Mouse (Mus musculus) limb, embryonic 12.5 days (tissue): ENCODE results near the gene Erc1. TPM values are rescaled to one million over a fixed set of nuclear protein-coding genes. Genes with fewer than 3 reads are reported as not detected.

Experiments
- ATAC-seq: fragments of 200-750 bp; cut with Nextera tagmentation; 2 replicates; pipeline ENCODE4 v1.8.0; 2017; ENCODE audit warnings: low read depth, moderate TSS enrichment; ENCODE audit not compliant: insufficient number of reproducible peaks, insufficient read depth, low FRiP score, low TSS enrichment
- H3K27ac ChIP-seq: fragments of 300-500 bp; sonication (generic); 2 replicates; pipeline ENCODE4 v1.5.1; 2016; ENCODE audit warnings: mild to moderate bottlenecking, moderate library complexity
- H3K27me3 ChIP-seq: fragments of 300-500 bp; sonication (generic); 2 replicates; pipeline ENCODE4 v1.6.1; 2016; ENCODE audit warnings: mild to moderate bottlenecking, moderate library complexity
- H3K36me3 ChIP-seq: fragments of 300-500 bp; sonication (generic); 2 replicates; pipeline ENCODE4 v1.6.1; 2016; ENCODE audit warnings: mild to moderate bottlenecking, moderate library complexity
- H3K4me1 ChIP-seq: fragments of 300-500 bp; sonication (generic); replicated peaks from 2 replicates; pipeline ENCODE4 v1.6.1; 2016
- H3K4me2 ChIP-seq: fragments of 300-500 bp; sonication (generic); 2 replicates; pipeline ENCODE4 v1.6.1; 2016; ENCODE audit warnings: mild to moderate bottlenecking, moderate library complexity
- H3K4me3 ChIP-seq: fragments of 300-500 bp; sonication (generic); replicated peaks from 2 replicates; pipeline ENCODE4 v1.5.1; 2016; ENCODE audit warnings: mild to moderate bottlenecking
- H3K9ac ChIP-seq: fragments of 300-500 bp; sonication (generic); replicated peaks from 2 replicates; pipeline ENCODE4 v1.6.1; 2016; ENCODE audit warnings: mild to moderate bottlenecking, moderate library complexity
- H3K9me3 ChIP-seq: fragments of 300-500 bp; sonication (generic); 2 replicates; pipeline ENCODE4 v1.6.1; 2016; ENCODE audit warnings: mild to moderate bottlenecking, moderate library complexity
- whole genome bisulfite sequencing: fragments of 180-500 bp; shearing (Covaris S2); methylation state at CpG from one replicate; pipeline ENCODE4 v1.1.7; 2016; 5-methylcytosine and 5-hydroxymethylcytosine counted together
- polyA plus RNA-seq: library from polyadenylated mRNA; unstranded; fragments of >200 nt; fragmentation: Nextera tagmentation; extraction: Ambion mirVana; gene quantifications from 2 replicates; pipeline ENCODE4 v1.2.1, GENCODE M21; 2016

Gene Erc1
- polyA plus RNA-seq, 1 experiment from 2014 or later, result 34.6 TPM

DNA sequence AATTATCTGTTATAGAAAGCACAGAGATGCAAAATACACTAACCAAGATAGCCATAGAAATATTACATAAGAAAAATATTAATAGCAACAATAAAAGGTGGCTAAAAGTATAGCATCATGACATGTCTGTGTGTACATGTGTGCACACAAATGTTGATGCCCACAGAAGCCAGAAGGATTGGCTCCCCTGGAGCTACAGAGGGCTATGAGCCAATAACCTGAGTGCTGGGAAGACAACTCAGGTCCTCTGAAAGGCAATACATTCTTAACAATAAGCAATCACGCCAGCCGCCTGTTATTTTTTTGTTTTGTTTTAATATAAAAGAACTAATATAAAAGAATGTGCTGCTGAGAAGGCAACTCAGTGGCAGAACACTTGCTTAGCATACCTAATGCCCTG is 44.7 kb downstream of the Erc1 start:
- Histone ChIP-seq H3K27ac (no peak overlapping the region), H3K27me3 (no peaks in the 10 kb centered on the region), H3K36me3 (no peaks in the 10 kb centered on the region), H3K4me3 (no peak overlapping the region), H3K4me2 (no peak overlapping the region), H3K4me1 (peaks cover 3% of the 10 kb centered on the region; the same call in 1 of the 2 replicates), H3K9ac (no peak overlapping the region), H3K9me3 (no peaks in the 10 kb centered on the region)
- 86% methylated on average over 2 of the region's 2 CpGs for WGBS
- ATAC-seq, result no peak

DNA sequence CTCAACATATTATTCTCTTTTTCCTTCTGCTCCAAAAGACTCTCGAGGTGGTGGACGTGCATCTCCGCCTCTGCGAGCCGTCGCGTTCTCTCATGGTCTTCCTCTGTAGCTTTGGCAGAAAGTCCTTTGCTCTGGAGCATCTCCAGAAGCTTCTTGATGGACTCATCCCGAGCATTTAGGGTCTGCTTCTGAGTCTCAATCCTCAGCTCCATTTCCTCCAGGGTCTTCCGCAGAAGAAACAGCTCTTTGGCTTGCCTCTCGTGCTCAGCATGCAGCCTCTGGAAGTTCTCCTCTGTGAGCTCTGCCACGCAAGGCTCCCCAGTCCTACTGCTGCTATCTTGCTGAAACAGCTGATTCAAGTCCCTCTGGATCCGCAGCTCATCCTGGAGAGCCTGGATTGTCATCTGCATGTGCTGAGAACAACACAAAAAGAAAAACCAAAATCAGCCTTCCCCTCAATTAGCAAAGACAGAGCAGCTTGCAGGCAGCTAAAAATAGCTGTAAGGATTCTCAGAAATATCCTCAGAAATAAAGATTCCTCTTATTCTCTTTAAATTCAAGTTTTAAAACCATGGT is 51.0 kb downstream of the Erc1 start:
- Histone ChIP-seq H3K9ac (no peak overlapping the region), H3K36me3 (peaks cover 18% of the 10 kb centered on the region; the same call in 1 of the 2 replicates), H3K4me2 (no peak overlapping the region), H3K27me3 (no peaks in the 10 kb centered on the region), H3K27ac (no peak overlapping the region), H3K9me3 (no peaks in the 10 kb centered on the region), H3K4me1 (no peaks in the 10 kb centered on the region), H3K4me3 (no peak overlapping the region)
- no peak for ATAC-seq
- WGBS, result 94% methylated on average over 12 of the region's 12 CpGs

DNA sequence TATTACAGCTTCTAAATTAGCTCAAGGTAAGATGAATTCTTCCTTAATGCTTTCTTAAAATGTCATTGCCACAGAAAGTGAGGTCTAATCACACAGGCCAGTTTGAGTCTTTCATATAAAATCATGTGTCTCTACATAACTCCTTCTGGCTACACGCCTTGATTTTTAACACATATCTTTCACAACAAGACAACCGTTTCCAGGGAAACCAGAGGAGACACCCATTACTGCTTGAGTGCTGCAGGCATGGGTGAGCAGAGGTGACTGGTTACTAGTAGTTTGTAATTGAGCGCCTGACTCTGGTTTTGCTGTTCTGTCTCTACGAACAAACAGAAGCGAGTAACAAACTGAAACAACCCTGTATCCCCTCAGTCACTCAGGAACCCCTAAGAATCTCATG is 51.7 kb downstream of the Erc1 start:
- Histone ChIP-seq H3K4me1 (no peaks in the 10 kb centered on the region), H3K4me2 (no peak overlapping the region), H3K4me3 (no peak overlapping the region), H3K9ac (no peak overlapping the region), H3K9me3 (no peaks in the 10 kb centered on the region), H3K27me3 (no peaks in the 10 kb centered on the region), H3K27ac (no peak overlapping the region), H3K36me3 (peaks cover 18% of the 10 kb centered on the region; the same call in 1 of the 2 replicates)
- 93% methylated on average over 5 of the region's 5 CpGs for WGBS
- no peak for ATAC-seq

DNA sequence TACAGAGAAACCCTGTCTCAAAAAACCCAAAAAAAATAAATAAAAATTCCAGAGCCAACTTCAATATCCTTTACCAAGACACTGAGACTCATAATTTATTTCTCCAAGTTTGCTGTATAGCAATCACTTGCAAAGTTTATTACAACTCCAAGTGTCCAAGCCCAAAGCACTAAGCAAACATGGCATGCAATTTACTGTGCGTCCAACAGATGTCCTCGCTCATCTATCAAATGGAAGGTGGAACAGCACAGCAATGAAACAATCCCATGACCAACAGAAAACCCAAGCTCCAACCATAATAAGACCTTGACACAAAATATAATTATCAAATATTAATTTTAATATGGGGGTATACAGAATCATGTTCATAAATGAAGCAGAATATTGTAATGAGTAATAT is 55.4 kb downstream of the Erc1 start:
- Histone ChIP-seq H3K4me2 (no peak overlapping the region), H3K27ac (no peak overlapping the region), H3K9me3 (no peaks in the 10 kb centered on the region), H3K4me1 (no peaks in the 10 kb centered on the region), H3K4me3 (no peak overlapping the region), H3K27me3 (no peaks in the 10 kb centered on the region), H3K9ac (no peak overlapping the region), H3K36me3 (peaks cover 28% of the 10 kb centered on the region)
- 56% methylated on average over 2 of the region's 2 CpGs for WGBS
- ATAC-seq, result no peak

DNA sequence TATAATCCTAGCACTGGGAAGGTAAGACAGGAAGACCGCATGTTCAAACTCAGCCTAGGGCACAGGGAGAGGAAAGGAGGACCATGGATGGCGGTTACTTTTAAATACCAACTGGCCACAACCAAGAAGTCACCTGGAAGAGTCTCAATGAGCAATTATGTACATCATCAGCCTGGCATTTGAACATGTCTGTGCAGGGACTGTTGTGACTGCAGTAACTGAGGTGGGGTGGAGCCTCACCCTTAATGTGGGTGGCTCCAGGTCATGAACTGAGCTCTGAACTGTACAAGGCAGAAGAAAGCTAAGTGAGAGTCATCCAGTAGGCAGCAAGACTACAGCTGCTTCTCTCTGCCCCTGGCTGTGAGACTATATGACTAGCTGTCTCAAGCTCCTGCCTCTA is 65.6 kb downstream of the Erc1 start:
- no peaks in the 10 kb centered on the region for H3K4me1 ChIP-seq
- 86% methylated on average over 2 of the region's 2 CpGs for WGBS

DNA sequence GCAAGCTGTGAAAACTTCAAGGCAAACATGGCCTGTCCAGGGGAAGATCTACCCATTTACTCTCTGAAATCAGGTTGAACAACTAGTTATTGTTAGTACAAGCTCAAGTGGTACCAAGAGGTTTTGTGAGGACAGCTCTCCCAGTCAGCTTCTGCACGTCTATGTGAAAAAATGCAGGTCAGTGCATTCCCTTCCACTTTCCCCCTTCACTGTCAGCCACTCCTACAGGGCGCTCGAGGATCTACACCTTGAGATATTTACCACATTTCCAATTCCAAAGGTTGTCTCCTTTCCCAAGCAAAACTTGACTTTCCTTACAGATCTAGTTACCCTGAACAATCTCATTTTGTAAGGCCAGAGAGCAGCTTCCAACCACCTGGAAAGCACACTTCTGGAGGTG is 66.9 kb downstream of the Erc1 start:
- Histone ChIP-seq H3K4me1 (no peaks in the 10 kb centered on the region), H3K9ac (no peak overlapping the region), H3K27ac (no peak overlapping the region), H3K36me3 (peaks cover 16% of the 10 kb centered on the region; the same call in 1 of the 2 replicates), H3K4me2 (no peak overlapping the region), H3K4me3 (no peak overlapping the region), H3K27me3 (no peaks in the 10 kb centered on the region), H3K9me3 (no peaks in the 10 kb centered on the region)
- ATAC-seq, result no peak
- WGBS, result 75% methylated on average over 3 of the region's 3 CpGs

More for the DNA sequence above, 65.6 kb downstream of the Erc1 start:
- Histone ChIP-seq H3K36me3 (peaks cover 16% of the 10 kb centered on the region; the same call in 1 of the 2 replicates), H3K4me3 (no peak overlapping the region), H3K4me2 (no peak overlapping the region), H3K27me3 (no peaks in the 10 kb centered on the region), H3K27ac (no peak overlapping the region), H3K9me3 (no peaks in the 10 kb centered on the region), H3K9ac (no peak overlapping the region)
- no peak for ATAC-seq

DNA sequence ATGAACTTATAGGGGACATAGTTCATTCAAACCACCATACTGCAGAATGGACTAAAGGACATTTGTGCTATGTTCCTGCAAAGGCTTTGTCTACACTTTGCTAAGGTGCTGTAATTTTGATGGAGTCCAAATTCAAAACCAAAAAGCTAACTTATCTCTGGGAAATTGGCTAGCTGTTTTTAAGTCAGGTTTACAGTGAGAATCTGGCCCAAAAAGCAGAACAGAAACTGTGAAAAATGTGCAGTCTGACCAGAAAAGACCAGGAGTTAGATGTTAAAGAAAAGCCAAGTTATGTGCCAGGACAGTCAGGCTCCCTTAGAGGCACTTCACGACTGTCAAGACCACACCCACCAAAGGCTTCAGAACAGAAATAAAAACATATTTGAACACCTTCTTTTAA is 79.2 kb downstream of the Erc1 start:
- 72% methylated on average over 1 of the region's 1 CpGs for WGBS
- Histone ChIP-seq H3K4me3 (no peak overlapping the region), H3K9ac (no peak overlapping the region), H3K36me3 (peaks cover 10% of the 10 kb centered on the region), H3K9me3 (no peaks in the 10 kb centered on the region), H3K27me3 (no peaks in the 10 kb centered on the region), H3K27ac (no peak overlapping the region), H3K4me1 (no peaks in the 10 kb centered on the region), H3K4me2 (no peak overlapping the region)
- no peak for ATAC-seq

DNA sequence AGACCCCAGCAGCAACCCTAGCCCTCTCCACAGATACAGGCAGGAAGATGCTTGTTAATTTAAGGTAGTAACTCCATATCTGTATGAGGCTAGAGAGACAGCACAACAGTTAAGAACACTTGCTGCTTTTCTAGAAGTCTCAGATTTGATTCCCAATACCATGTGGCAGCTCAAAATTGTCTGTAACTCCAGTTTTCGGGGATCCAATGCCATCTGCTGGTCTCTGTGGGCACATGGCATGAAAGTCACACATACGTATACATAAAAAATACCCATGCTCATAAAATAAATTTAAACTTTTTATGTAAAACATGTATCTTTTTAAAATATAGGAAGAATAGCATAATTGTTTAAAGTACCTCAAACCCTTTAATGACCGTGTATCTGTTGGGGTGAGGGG is 83.6 kb downstream of the Erc1 start:
- Histone ChIP-seq H3K9me3 (no peaks in the 10 kb centered on the region), H3K9ac (no peak overlapping the region), H3K4me1 (no peaks in the 10 kb centered on the region), H3K36me3 (peaks cover 12% of the 10 kb centered on the region; the same call in 1 of the 2 replicates), H3K27me3 (no peaks in the 10 kb centered on the region), H3K4me2 (no peak overlapping the region), H3K4me3 (no peak overlapping the region), H3K27ac (no peak overlapping the region)
- no peak for ATAC-seq
- WGBS, result 89% methylated on average over 3 of the region's 3 CpGs

DNA sequence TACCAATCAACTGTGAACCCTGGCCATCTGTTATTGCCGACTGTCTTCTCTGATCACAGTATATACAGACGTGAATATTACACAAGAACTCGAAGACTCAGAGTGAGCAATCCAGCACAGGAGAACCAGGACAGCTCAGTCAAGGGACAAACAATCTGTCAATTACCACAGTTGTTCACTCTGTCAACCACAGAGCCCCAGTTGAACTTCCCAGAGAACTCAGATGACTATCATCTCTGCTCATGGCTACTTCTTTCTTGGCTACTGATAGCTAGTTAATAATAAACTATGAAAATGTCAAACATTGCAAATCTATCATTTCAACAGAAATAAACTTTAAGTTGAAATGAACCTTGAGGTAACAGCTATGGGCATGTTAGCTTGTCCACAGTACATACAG is 88.1 kb downstream of the Erc1 start:
- H3K4me3 ChIP-seq, result no peak overlapping the region
- H3K9me3 ChIP-seq, result no peaks in the 10 kb centered on the region
- H3K27ac ChIP-seq, result no peak overlapping the region
- no peak for ATAC-seq
- no peak overlapping the region for H3K9ac ChIP-seq
- no peak overlapping the region for H3K4me2 ChIP-seq
- no peaks in the 10 kb centered on the region for H3K4me1 ChIP-seq
- no peaks in the 10 kb centered on the region for H3K27me3 ChIP-seq
- peaks cover 12% of the 10 kb centered on the region; the same call in 1 of the 2 replicates for H3K36me3 ChIP-seq
- 91% methylated on average over 3 of the region's 3 CpGs for WGBS

DNA sequence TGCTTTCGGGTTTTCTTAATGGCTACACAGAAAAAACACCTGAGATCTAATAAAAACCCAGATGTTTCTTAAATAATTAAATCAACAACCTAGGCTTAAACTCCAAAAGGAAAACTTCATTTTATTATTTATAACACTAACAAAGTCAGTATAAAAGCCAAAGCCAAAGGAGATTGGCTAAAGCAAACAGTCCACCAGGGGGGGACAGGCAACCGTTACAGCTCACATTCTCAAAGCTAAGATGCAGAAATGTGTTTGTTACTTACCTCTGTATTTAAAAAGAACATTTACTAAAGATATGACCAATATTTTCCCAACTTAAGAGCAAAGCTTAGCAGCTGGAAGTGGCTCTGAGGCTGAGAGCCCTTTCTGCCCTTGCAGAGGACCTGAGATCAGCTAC is 89.5 kb downstream of the Erc1 start:
- Histone ChIP-seq H3K36me3 (peaks cover 12% of the 10 kb centered on the region; the same call in 1 of the 2 replicates), H3K27me3 (no peaks in the 10 kb centered on the region), H3K4me3 (no peak overlapping the region), H3K9ac (no peak overlapping the region), H3K9me3 (no peaks in the 10 kb centered on the region), H3K4me1 (no peaks in the 10 kb centered on the region), H3K27ac (no peak overlapping the region), H3K4me2 (no peak overlapping the region)
- 79% methylated on average over 2 of the region's 2 CpGs for WGBS
- no peak for ATAC-seq

DNA sequence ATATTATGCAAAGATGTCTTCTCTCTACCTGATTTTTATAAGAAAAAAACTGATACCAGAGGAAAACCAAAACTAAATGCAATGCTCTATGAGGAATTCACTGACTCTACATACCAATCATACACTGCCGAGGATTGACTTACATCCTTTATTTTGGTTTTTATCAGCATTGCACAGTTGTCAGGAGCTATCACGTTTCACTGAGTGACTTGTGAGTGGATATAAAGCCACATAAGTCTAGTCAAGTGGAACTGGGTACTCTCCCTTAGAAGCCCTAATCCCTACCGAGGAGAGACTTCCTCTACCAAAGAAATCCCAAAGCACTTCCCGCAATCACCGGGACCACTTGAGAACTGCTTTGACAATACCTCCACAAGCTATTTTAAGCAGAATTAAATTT is 90.2 kb downstream of the Erc1 start:
- Histone ChIP-seq H3K4me3 (no peak overlapping the region), H3K4me2 (no peak overlapping the region), H3K9ac (no peak overlapping the region), H3K9me3 (no peaks in the 10 kb centered on the region), H3K27ac (no peak overlapping the region), H3K36me3 (peaks cover 15% of the 10 kb centered on the region; the same call in 1 of the 2 replicates), H3K27me3 (no peaks in the 10 kb centered on the region), H3K4me1 (no peaks in the 10 kb centered on the region)
- WGBS, result 75% methylated on average over 5 of the region's 5 CpGs
- ATAC-seq, result no peak

DNA sequence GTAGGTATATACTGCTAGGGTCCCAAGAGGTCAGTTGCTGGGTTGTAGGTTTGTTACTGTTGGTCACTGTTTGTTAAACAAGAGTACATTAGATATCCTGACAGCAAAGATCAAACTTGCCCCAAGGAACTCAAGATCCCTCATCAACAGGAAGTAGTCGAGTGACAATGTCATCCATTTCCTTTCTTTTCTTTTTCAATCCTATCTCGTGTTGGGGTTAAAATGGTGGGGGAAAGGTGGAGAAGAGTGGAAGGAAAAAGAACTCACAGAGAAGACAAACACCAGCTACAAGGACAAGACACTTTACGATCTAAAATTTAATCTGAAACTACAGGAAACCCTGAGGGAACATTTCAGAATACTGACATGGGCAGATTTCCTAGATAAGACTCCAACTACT is 92.1 kb downstream of the Erc1 start:
- Histone ChIP-seq H3K9me3 (no peaks in the 10 kb centered on the region), H3K27me3 (no peaks in the 10 kb centered on the region), H3K4me2 (no peak overlapping the region), H3K27ac (no peak overlapping the region), H3K4me1 (no peaks in the 10 kb centered on the region), H3K36me3 (peaks cover 28% of the 10 kb centered on the region; the same call in 1 of the 2 replicates), H3K4me3 (no peak overlapping the region), H3K9ac (no peak overlapping the region)
- no peak for ATAC-seq
- WGBS, result 81% methylated on average over 3 of the region's 3 CpGs
